ENCODE assay signal across 12 mouse cellular contexts in genomic region chr6:99206437-99206870, GRCm38 (mm10).
DNase-seq lines count a peak whose midpoint lies in the region; ATAC-seq lines count a peak whose summit lies in the region.
"Had no signal": no experiment of that assay in that cellular context is flagged by ENCODE, and none has a peak within 500 bp of the region (broad histone marks: within the 10 kb centered on the region; RNA-seq: fewer than 3 reads in every experiment).

No protein-coding gene starts in this region.

- no peaks in the 10 kb centered on the region for H3K9me3 ChIP-seq in kidney, embryonic 15.5 days (replicated peaks)
- H3K9me3 ChIP-seq in forebrain, embryonic 16.5 days (ENCODE audit: control insufficient read depth, low read length) = no peaks in the 10 kb centered on the region
- H3K9me3 ChIP-seq: megakaryocyte, embryonic 14.5 days had no signal

- no peak for ATAC-seq in kidney, embryonic 15.5 days (replicated peaks; ENCODE audit: low FRiP score)
- no peak for ATAC-seq in forebrain, embryonic 16.5 days
- peak; percentile 40; the same call in 1 of the 2 replicates for ATAC-seq in megakaryocyte progenitor cell, adult 5-6 weeks (replicated peaks; ENCODE audit: poor library complexity)

- H3K27ac ChIP-seq in kidney, embryonic 15.5 days = 0 out of 2 replicates have a peak overlapping the region, but pooled peaks have one; percentile 11
- H3K27ac ChIP-seq in forebrain, embryonic 16.5 days (ENCODE audit: low read length) = no peak overlapping the region
- H3K27ac ChIP-seq: kidney, postnatal 0 days had no signal

- 38% methylated on average over 5 of the region's 5 CpGs for WGBS in kidney, embryonic 15.5 days
- 38% methylated on average over 5 of the region's 5 CpGs for WGBS in forebrain, embryonic 16.5 days

- no peaks in the 10 kb centered on the region for H3K27me3 ChIP-seq in kidney, embryonic 15.5 days
- H3K27me3 ChIP-seq in forebrain, embryonic 16.5 days (replicated peaks; ENCODE audit: control insufficient read depth, insufficient read depth, low read length) = no peaks in the 10 kb centered on the region
- H3K27me3 ChIP-seq: megakaryocyte, embryonic 14.5 days had no signal

- peaks cover 49% of the 10 kb centered on the region for H3K4me1 ChIP-seq in kidney, embryonic 15.5 days
- peaks cover 27% of the 10 kb centered on the region for H3K4me1 ChIP-seq in forebrain, embryonic 16.5 days (replicated peaks; ENCODE audit: control insufficient read depth, insufficient read depth, low read length)

- H3K9ac ChIP-seq in kidney, embryonic 15.5 days = no peak overlapping the region
- H3K9ac ChIP-seq in forebrain, embryonic 16.5 days (replicated peaks; ENCODE audit: low read depth, low read length) = no peak overlapping the region

- no peaks in the 10 kb centered on the region for H3K36me3 ChIP-seq in kidney, embryonic 15.5 days
- H3K36me3 ChIP-seq in forebrain, embryonic 16.5 days (ENCODE audit: control insufficient read depth, insufficient read depth) = no peaks in the 10 kb centered on the region

- DNase-seq in kidney, adult 18-20 months = no peak
- peak; percentile 17 for DNase-seq in embryo, embryonic 11 days
- no peak for DNase-seq in right cerebral cortex, postnatal 10 days (ENCODE audit: low spot score in 2 of 2)
- no peak for DNase-seq in cerebellum, adult 9-11 months
- no peak for DNase-seq in adrenal gland, postnatal 14 days
- DNase-seq: cerebellum, adult 11 months; heart, postnatal 4 days had no signal

- no peak overlapping the region for H3K4me2 ChIP-seq in kidney, embryonic 15.5 days
- H3K4me2 ChIP-seq in forebrain, embryonic 16.5 days (ENCODE audit: low read length) = peak overlapping the region; percentile 10; the same call in 1 of the 2 replicates

- no peak overlapping the region for H3K4me3 ChIP-seq in kidney, embryonic 15.5 days (replicated peaks)
- H3K4me3 ChIP-seq in forebrain, embryonic 16.5 days (replicated peaks; ENCODE audit: low read length) = no peak overlapping the region
